Mouse (Mus musculus): ENCODE data around the gene Zyx. TPM values are rescaled to one million over a fixed set of nuclear protein-coding genes. Genes with fewer than 3 reads are reported as not detected.
A peak's percentile ranks its signal among the peaks of the same experiment; 100 is the strongest.

Gene Zyx
- total RNA-seq, 1 experiment from 2014 or later = 117 TPM

DNA sequence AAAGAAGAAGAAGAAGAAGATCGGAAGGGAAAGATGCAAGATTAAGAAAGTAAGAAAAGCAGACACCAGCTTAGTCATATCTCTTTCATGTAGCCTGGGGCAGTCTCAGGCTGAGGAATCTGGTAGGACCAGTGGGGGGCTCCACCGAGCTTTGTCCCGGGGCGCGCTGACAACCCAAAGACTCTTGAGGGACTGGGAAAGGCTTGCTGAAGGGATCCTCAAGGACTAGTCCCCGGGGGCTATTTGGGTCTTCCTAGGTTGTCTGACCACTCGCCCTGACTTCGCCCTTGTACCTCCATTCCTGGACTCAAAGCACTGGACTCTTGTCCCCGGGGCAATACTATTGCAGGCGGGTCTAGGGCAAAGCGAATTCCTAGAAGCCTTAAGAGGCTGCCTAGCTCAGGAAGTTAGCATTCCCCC lies 414 bp upstream of the Zyx start:
- no peak for ATAC-seq (replicated peaks; ENCODE audit: insufficient number of reproducible peaks, low FRiP score, low TSS enrichment, poor library complexity, severe bottlenecking)

- ATAC-seq (replicated peaks; ENCODE audit: insufficient number of reproducible peaks, low FRiP score, low TSS enrichment, poor library complexity, severe bottlenecking) = no peak
Observed at GRCm38 (mm10) chr6:42350021-42350967, 864 bp downstream of the Zyx start.

DNA sequence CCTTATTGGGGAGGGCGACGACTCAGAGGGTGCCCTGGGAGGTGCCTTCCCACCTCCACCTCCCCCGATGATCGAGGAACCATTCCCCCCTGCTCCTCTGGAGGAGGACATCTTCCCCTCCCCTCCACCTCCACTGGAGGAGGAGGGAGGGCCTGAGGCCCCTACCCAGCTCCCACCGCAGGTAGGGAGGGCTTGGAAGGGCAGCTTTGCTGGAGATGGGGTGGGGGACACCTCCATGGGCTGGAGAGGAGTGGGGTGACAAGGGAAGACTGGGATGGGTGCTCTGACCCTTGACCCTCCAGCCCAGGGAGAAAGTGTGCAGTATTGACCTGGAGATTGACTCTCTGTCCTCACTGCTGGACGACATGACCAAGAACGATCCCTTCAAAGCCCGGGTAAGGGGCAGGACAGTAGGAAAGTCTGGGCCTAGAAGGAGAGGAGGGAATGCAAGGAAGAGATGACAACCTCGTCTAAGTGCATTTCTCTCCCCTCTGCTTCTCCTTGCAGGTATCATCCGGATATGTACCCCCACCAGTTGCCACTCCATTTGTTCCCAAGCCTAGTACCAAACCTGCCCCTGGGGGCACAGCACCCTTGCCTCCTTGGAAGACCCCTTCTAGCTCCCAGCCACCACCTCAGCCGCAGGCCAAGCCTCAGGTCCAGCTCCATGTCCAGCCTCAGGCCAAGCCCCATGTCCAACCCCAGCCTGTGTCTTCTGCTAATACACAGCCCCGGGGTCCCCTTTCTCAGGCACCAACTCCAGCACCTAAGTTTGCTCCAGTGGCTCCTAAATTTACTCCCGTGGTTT lies 1.7 kb downstream of the Zyx start:
- no peak for ATAC-seq (replicated peaks; ENCODE audit: insufficient number of reproducible peaks, low FRiP score, low TSS enrichment, poor library complexity, severe bottlenecking)

DNA sequence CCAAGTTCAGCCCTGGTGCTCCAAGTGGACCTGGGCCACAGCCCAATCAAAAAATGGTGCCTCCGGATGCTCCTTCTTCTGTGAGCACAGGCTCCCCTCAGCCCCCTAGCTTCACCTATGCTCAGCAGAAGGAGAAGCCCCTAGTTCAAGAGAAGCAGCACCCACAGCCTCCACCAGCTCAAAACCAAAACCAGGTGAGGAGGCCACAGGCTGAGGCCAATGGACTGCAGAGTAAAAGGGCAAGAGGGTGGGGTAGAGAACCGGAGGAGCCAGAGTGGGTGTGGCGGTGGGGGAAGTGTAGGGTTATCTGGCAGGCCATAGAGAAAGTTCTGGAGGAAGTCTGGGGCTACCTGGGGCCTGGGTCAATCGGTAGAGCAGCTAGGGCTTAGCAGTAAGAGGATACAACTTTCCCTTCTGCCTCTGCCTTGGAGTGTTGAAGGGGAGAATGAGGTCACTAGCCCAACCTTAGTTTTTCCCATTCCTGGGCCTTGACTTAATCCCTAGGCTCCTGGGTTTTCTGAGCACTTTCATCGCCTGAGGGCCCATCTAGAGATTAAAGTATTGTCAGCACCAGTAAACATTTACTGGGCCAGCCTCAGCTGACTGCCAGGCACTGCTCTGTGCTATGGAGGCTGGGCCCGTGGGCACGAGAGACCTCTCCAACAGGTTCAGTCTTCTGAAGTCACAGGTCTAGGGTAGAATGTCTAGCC lies 2.5 kb downstream of the Zyx start:
- ATAC-seq (replicated peaks; ENCODE audit: insufficient number of reproducible peaks, low FRiP score, low TSS enrichment, poor library complexity, severe bottlenecking) = no peak

GRCm38 (mm10) chr6:42352486-42352846 lies 3.0 kb downstream of the Zyx start:
- ATAC-seq (replicated peaks; ENCODE audit: insufficient number of reproducible peaks, low FRiP score, low TSS enrichment, poor library complexity, severe bottlenecking) = no peak

DNA sequence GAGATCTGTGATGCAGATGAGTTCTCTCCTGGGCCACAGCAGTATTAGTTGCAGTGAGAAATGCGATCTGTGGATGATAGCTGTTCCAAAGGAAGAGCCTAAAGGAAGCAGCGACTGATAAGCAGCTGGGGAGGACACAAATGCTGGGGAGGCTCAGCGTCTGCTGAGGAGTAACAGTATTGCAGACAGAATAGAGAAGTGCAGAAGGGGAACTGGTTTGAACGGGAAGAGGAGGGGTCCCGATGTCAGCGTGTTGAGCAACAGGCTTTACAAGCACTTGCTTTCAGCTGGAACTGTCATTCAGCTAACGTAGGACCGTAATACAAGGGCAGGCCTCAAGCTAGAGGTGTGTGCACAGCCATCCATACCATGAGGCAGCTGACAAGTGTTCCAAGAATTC lies 3.8 kb downstream of the Zyx start:
- peak; percentile 46 for ATAC-seq (replicated peaks; ENCODE audit: insufficient number of reproducible peaks, low FRiP score, low TSS enrichment, poor library complexity, severe bottlenecking)

DNA sequence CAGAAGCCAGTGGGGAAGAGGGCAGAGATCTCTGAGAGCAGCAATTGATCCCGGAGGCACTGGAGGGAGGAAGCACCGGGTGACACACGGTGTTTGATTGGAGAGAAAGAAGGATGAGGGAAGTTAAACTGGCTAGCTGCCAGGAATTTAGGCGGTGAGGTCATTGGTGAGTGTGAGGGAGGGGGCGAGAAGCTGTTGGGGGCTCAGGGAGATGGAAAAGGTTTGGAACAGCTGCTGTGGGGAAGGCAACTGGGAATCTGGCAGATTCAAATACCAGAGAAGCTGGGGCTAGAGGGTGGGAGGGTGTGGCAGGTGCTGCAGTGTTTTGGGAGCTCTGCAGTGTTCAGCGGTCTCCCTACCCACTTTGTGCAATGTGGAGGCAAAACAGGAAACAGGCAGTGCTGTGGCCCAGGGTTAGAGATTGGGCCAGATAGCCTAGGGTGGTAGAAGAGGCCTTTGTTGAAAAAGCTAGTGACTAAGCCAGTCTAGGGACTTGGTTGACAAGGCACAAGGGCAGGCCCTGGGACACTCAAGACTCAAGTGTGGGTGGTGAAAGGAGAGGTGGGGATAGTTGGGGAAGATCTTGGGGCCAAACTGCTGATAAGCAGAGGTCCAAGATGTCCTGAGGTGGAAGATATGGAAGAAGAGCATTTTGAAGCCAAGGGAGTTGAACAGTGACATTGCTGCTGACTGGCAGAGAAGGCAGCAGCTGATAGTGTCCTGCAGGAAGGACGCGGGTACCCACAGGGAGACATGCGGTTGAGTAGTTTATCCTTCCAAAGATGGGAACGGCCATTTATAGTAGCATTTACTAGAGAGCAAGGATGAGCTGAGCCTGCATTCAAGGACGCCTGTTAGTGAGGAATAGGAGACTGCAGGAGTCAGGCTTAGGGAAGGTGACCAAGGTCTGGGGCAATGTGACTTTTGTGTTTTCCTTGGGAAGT lies 4.9 kb downstream of the Zyx start:
- ATAC-seq (replicated peaks; ENCODE audit: insufficient number of reproducible peaks, low FRiP score, low TSS enrichment, poor library complexity, severe bottlenecking) = 0 out of 2 replicates have a peak, but pooled peaks have one; percentile 3

DNA sequence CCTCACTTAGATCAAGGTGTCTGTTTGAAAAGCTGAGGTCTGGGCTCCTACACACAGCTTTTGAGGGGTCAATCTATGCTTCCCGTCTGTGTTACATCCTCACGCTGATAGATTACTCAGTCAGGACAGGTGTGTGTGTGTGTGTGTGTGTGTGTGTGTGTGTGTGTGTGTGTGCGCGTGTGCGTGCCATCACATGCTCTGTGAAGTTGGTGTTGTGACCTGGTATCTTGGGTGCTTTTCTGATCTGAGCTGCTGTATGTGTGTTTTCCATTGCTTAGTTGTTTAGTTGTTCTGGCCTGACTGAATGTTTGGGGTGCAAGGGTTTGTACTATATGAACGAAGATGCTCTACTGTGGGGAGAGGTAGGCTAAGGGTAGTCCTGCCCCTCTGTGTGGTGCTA lies 5.9 kb downstream of the Zyx start:
- ATAC-seq (replicated peaks; ENCODE audit: insufficient number of reproducible peaks, low FRiP score, low TSS enrichment, poor library complexity, severe bottlenecking) = no peak

DNA sequence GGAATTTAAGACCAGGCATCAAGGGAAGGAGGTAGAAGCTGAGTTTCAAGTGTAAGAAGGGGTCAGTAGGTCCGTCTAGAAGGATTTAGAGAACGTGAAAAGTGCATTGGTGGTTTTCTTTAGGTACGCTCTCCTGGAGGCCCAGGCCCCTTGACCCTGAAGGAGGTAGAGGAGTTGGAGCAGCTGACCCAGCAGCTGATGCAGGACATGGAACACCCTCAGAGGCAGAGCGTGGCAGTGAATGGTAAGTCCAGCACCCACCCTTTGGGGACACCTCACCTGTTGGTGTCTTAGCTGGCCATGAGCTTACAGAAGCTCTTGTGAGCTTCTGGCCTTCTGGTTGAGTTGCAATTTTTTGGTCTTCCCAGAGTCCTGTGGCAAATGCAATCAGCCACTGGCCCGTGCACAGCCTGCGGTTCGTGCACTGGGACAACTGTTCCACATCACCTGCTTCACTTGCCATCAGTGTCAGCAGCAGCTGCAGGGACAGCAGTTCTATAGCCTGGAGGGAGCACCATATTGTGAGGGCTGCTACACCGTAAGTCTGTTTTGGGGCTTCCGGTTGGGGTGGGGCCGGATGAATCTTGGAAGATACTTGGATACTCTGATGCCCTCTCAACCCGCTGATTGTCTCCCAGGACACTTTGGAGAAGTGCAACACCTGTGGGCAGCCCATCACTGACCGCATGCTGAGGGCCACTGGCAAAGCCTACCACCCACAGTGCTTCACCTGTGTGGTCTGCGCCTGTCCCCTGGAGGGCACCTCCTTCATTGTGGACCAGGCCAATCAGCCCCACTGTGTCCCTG lies 6.6 kb downstream of the Zyx start:
- ATAC-seq (replicated peaks; ENCODE audit: insufficient number of reproducible peaks, low FRiP score, low TSS enrichment, poor library complexity, severe bottlenecking) = no peak

- no peak for ATAC-seq (replicated peaks; ENCODE audit: insufficient number of reproducible peaks, low FRiP score, low TSS enrichment, poor library complexity, severe bottlenecking)
Observed at GRCm38 (mm10) chr6:42356913-42357312, 7.5 kb downstream of the Zyx start.

GRCm38 (mm10) chr6:42357901-42358300 lies 8.5 kb downstream of the Zyx start:
- ATAC-seq (replicated peaks; ENCODE audit: insufficient number of reproducible peaks, low FRiP score, low TSS enrichment, poor library complexity, severe bottlenecking) = no peak

DNA sequence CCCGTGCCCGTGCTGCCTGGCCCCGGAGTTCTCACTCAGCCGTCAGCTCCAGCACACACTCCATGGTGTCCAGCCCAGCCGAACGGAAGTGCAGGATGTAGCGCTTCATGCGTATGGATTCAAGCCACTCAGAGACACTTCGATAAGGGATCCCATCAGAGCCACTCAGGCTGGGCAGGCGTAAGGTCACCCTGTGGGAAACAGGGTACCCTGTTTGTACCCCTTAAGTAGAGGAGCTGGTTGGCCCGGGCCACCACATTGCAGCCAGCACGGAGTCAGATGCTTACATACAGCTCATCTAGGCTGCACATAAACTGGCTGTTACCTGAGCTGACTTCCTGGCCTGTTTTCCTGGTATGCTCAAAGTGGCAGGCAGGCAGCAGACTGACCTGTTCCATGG lies 9.5 kb downstream of the Zyx start:
- no peak for ATAC-seq (replicated peaks; ENCODE audit: insufficient number of reproducible peaks, low FRiP score, low TSS enrichment, poor library complexity, severe bottlenecking)

DNA sequence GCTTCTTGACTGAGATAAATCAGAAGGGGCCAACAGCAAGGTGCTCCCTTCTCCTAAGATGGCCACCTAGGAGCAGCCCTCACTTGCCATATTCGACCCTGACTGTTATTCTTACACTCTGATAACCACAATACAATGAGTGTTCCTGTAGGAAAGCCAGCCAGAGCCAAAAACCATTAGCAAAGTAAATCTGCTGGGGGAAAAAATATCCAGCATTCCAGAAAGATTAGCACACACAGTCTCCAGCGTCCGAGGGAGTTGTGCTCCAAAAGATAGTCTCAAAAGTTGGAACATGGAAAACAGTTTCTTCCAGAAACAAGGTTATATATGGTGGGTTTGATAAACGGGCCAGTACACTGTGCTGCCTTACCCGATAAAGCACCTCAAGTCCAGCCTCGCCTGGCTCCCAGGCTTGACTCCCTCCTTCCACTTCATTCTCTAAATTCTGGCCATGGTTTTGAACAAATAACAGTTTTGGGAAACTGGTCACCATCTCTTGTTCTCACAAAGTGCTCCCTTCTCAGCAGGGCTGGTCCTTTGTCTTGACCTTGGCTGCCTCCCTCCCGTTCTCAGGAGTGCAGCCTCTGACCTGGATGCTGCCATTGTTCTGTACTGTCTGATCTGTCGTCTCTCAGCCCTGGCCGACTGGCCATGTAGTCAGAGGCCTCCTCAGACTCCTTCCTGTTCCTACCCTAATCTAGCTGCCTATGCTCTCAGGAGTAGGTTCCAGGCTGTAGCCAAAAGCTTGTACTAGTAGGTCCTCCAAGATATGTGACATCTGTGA lies 10.1 kb downstream of the Zyx start:
- no peak for ATAC-seq (replicated peaks; ENCODE audit: insufficient number of reproducible peaks, low FRiP score, low TSS enrichment, poor library complexity, severe bottlenecking)

DNA sequence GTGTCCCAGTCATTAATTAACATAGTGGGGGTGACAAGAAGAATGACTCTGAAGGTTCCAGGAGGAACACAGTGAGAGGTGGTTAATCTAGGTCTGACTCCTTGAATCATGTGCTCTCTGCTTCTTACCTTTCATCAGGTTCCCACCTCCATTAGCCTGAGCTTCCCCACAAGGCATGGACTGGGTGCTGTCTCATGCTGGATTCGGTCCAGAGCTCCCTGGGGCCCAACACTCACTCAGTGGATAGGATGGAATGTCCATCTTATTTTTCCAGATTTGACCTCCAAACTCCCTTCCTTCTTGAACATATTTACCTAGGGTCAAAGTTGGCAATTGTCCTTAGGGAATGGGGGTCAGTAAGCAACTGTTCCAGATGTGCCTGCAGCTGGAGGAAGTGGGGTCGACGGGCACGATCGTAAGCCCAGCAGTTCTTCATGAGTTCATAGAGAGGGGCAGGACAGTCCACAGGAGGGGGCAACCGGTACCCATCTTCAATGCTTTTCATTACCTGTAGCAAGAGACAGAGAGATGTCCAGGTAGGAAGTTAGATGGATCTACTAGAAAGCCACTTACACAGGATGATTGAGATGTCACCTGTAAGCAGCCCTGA lies 10.9 kb downstream of the Zyx start:
- ATAC-seq (replicated peaks; ENCODE audit: insufficient number of reproducible peaks, low FRiP score, low TSS enrichment, poor library complexity, severe bottlenecking) = no peak

GRCm38 (mm10) chr6:42361041-42361895 lies 11.8 kb downstream of the Zyx start:
- no peak for ATAC-seq (replicated peaks; ENCODE audit: insufficient number of reproducible peaks, low FRiP score, low TSS enrichment, poor library complexity, severe bottlenecking)
